In the genomic region with DNA sequence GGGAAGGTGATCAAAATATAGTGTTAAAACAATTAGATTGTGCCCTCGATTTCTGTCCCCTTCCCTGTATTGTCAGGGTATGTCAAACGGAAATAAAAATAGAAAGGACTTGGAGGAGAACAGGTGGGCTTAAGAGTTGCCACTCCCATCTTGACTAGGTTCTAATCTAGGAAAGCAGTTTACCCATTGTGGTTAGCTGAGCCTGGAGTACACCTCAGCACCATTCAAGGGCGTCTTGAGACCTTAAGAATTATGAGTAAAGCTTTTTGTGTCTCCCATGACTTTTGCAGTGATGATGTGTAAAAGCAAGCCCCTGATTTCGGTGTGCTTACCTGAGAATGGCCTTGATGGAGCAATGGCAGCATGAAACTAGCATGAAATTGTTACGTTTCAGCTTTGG, we compare ENCODE assay signal across 8 mouse cellular contexts. TPM values are rescaled to one million over a fixed set of nuclear protein-coding genes. Genes with fewer than 3 reads are reported as not detected.
DNase-seq lines count a peak whose midpoint lies in the region; ATAC-seq and TF ChIP-seq lines count a peak whose summit lies in the region.

No protein-coding gene starts in this region.

- H3K27me3 ChIP-seq in heart, embryonic 14.5 days (ENCODE audit: control insufficient read depth, insufficient read depth, low read length) = no peaks in the 10 kb centered on the region
- no peaks in the 10 kb centered on the region for H3K27me3 ChIP-seq in embryonic facial prominence, embryonic 11.5 days (ENCODE audit: control insufficient read depth, insufficient read depth, low read length)
- no peaks in the 10 kb centered on the region for H3K27me3 ChIP-seq in hindbrain, postnatal 0 days (ENCODE audit: insufficient read depth, low read length)
- H3K27me3 ChIP-seq in midbrain, embryonic 15.5 days (replicated peaks) = no peaks in the 10 kb centered on the region

- H3K4me1 ChIP-seq in heart, embryonic 14.5 days (ENCODE audit: control insufficient read depth in 2 of 2, insufficient read depth in 2 of 2, low read length in 2 of 2) = peaks cover 2 to 16% of the 10 kb centered on the region in 2 experiments; a peak in 3 of 4 replicates
- H3K4me1 ChIP-seq in embryonic facial prominence, embryonic 11.5 days (ENCODE audit: control insufficient read depth, insufficient read depth, low read length) = no peaks in the 10 kb centered on the region
- H3K4me1 ChIP-seq in hindbrain, postnatal 0 days (ENCODE audit: insufficient read depth, low read length) = peaks cover 4% of the 10 kb centered on the region; the same call in 1 of the 2 replicates
- peaks cover 24% of the 10 kb centered on the region for H3K4me1 ChIP-seq in midbrain, embryonic 15.5 days

- no peak for ATAC-seq in heart, embryonic 14.5 days (ENCODE audit: insufficient number of reproducible peaks, insufficient read depth, low FRiP score, low read depth)
- no peak for ATAC-seq in embryonic facial prominence, embryonic 11.5 days (replicated peaks; ENCODE audit: insufficient number of reproducible peaks, low FRiP score, low TSS enrichment, low read depth)
- ATAC-seq in hindbrain, postnatal 0 days = no peak
- no peak for ATAC-seq in midbrain, embryonic 15.5 days (replicated peaks)

- no peak overlapping the region; the same call in 1 of the 2 replicates for H3K9ac ChIP-seq in heart, embryonic 14.5 days (ENCODE audit: low read length)
- H3K9ac ChIP-seq in embryonic facial prominence, embryonic 11.5 days (replicated peaks; ENCODE audit: low read length) = no peak overlapping the region
- peak overlapping the region; percentile 97 for H3K9ac ChIP-seq in hindbrain, postnatal 0 days (replicated peaks; ENCODE audit: low read length)
- H3K9ac ChIP-seq in midbrain, embryonic 15.5 days = peak overlapping the region; percentile 77

- no peaks in the 10 kb centered on the region for H3K36me3 ChIP-seq in heart, embryonic 14.5 days (ENCODE audit: control insufficient read depth, insufficient read depth, low read length)
- no peaks in the 10 kb centered on the region for H3K36me3 ChIP-seq in embryonic facial prominence, embryonic 11.5 days (replicated peaks; ENCODE audit: control insufficient read depth, insufficient read depth, low read depth, low read length)
- H3K36me3 ChIP-seq in hindbrain, postnatal 0 days (ENCODE audit: insufficient read depth, low read length) = no peaks in the 10 kb centered on the region
- no peaks in the 10 kb centered on the region for H3K36me3 ChIP-seq in midbrain, embryonic 15.5 days (replicated peaks)

- H3K4me2 ChIP-seq in heart, embryonic 14.5 days (ENCODE audit: low read length) = peak overlapping the region; percentile 74
- H3K4me2 ChIP-seq in embryonic facial prominence, embryonic 11.5 days (ENCODE audit: low read depth, low read length) = no peak overlapping the region; the same call in 1 of the 2 replicates
- peak overlapping the region; percentile 78 for H3K4me2 ChIP-seq in hindbrain, postnatal 0 days (ENCODE audit: low read depth, low read length)
- H3K4me2 ChIP-seq in midbrain, embryonic 15.5 days = peak overlapping the region; percentile 77

- no peak for DNase-seq in heart, postnatal 36 days
- DNase-seq in embryonic facial prominence, embryonic 11.5 days (ENCODE audit: low spot score) = no peak
- DNase-seq in hindbrain, postnatal 0 days (ENCODE audit: low spot score) = peak; percentile 5
- no peak for DNase-seq in thymus, adult 18-20 months
- DNase-seq in left cerebral cortex, postnatal 4 days = no peak
- no peak for DNase-seq in adrenal gland, postnatal 36 days

- H3K9me3 ChIP-seq in heart, embryonic 14.5 days (ENCODE audit: control insufficient read depth, low read length) = no peaks in the 10 kb centered on the region
- H3K9me3 ChIP-seq in embryonic facial prominence, embryonic 11.5 days (replicated peaks; ENCODE audit: control insufficient read depth, low read length) = no peaks in the 10 kb centered on the region
- no peaks in the 10 kb centered on the region for H3K9me3 ChIP-seq in hindbrain, postnatal 0 days (ENCODE audit: low read length)
- no peaks in the 10 kb centered on the region for H3K9me3 ChIP-seq in midbrain, embryonic 15.5 days

- H3K27ac ChIP-seq in heart, embryonic 14.5 days (replicated peaks in 1 of 2; ENCODE audit: control insufficient read depth in 1 of 2, insufficient read depth in 1 of 2, low read depth in 2 of 2, low read length in 2 of 2) = no peak overlapping the region; a peak in 1 of 4 replicates
- H3K27ac ChIP-seq in embryonic facial prominence, embryonic 11.5 days (replicated peaks; ENCODE audit: low read depth, low read length) = no peak overlapping the region
- peak overlapping the region; percentile 100 for H3K27ac ChIP-seq in hindbrain, postnatal 0 days
- peak overlapping the region; percentile 99 for H3K27ac ChIP-seq in midbrain, embryonic 15.5 days

- TF ChIP-seq CTCF in hindbrain, postnatal 0 days (IDR thresholded peaks at IDR 0.05; ENCODE audit: low read depth) = no peak

- 65% methylated on average over 5 of the region's 5 CpGs for WGBS in heart, embryonic 14.5 days
- 79% methylated on average over 5 of the region's 5 CpGs for WGBS in embryonic facial prominence, embryonic 11.5 days
- 60% methylated on average over 5 of the region's 5 CpGs for WGBS in hindbrain, postnatal 0 days
- 67% methylated on average over 5 of the region's 5 CpGs for WGBS in midbrain, embryonic 15.5 days

- H3K4me3 ChIP-seq in heart, embryonic 14.5 days (ENCODE audit: control insufficient read depth in 1 of 2, insufficient read depth in 1 of 2, low read depth in 1 of 2, low read length in 2 of 2) = peak overlapping the region in 1 of 2 experiments; percentile 59; a peak in 2 of 4 replicates
- H3K4me3 ChIP-seq in embryonic facial prominence, embryonic 11.5 days (ENCODE audit: low read depth, low read length) = peak overlapping the region; percentile 64
- H3K4me3 ChIP-seq in hindbrain, postnatal 0 days (ENCODE audit: low read length) = peak overlapping the region; percentile 82
- peak overlapping the region; percentile 66 for H3K4me3 ChIP-seq in midbrain, embryonic 15.5 days

- intact Hi-C loops in heart, postnatal 36 days (cut with DNase I) = no loop called here
- intact Hi-C loops in left cerebral cortex, postnatal 4 days (cut with DNase I) = no loop called here

RNA-seq across cellular contexts. Expression of gene Pogz, which starts 1.7 kb away (rescaled TPM):
- polyA plus RNA-seq in heart, embryonic 14.5 days (2014; fragmentation: Nextera tagmentation; extraction: Ambion mirVana) = 12.8 and 14.5 TPM in 2 replicates
- 10 to 100 TPM; 18.7 to 21.5 TPM for total RNA-seq in heart, postnatal 36 days (2021)
- 20.1 and 21.5 TPM in 2 replicates for polyA plus RNA-seq in embryonic facial prominence, embryonic 11.5 days (2014; fragmentation: Nextera tagmentation; extraction: Ambion mirVana)
- total RNA-seq in hindbrain, postnatal 0 days (2014; rRNA removed) = 38.6 and 42.8 TPM in 2 replicates
- polyA plus RNA-seq in hindbrain, postnatal 0 days (2015; fragmentation: Nextera tagmentation; extraction: Ambion mirVana) = 13.8 and 16.8 TPM in 2 replicates
- 25.9 and 27.5 TPM in 2 replicates for polyA plus RNA-seq in midbrain, embryonic 15.5 days (2015; fragmentation: Nextera tagmentation; extraction: Ambion mirVana)
- 10 to 100 TPM; 97.9 to 99.7 TPM for total RNA-seq in left cerebral cortex, postnatal 4 days (2021)
- 10 to 100 TPM; 28.1 to 32.8 TPM for total RNA-seq in adrenal gland, postnatal 36 days (2021)

RNA-seq across cellular contexts. Expression of gene Psmb4, which starts 47.7 kb away (rescaled TPM):
- polyA plus RNA-seq in heart, embryonic 14.5 days (2014; fragmentation: Nextera tagmentation; extraction: Ambion mirVana) = 296 and 297 TPM in 2 replicates
- 100 to 1,000 TPM; 231 to 243 TPM for total RNA-seq in heart, postnatal 36 days (2021)
- polyA plus RNA-seq in embryonic facial prominence, embryonic 11.5 days (2014; fragmentation: Nextera tagmentation; extraction: Ambion mirVana) = 361 and 381 TPM in 2 replicates
- 288 and 314 TPM in 2 replicates for total RNA-seq in hindbrain, postnatal 0 days (2014; rRNA removed)
- polyA plus RNA-seq in hindbrain, postnatal 0 days (2015; fragmentation: Nextera tagmentation; extraction: Ambion mirVana) = 370 and 383 TPM in 2 replicates
- polyA plus RNA-seq in midbrain, embryonic 15.5 days (2015; fragmentation: Nextera tagmentation; extraction: Ambion mirVana) = 357 and 395 TPM in 2 replicates
- total RNA-seq in left cerebral cortex, postnatal 4 days (2021) = 100 to 1,000 TPM; 320 to 322 TPM
- 100 to 1,000 TPM; 338 to 350 TPM for total RNA-seq in adrenal gland, postnatal 36 days (2021)

RNA-seq across cellular contexts. Expression of gene Cgn, which starts 52.8 kb away (rescaled TPM):
- 0.78 and 1.1 TPM in 2 replicates for polyA plus RNA-seq in heart, embryonic 14.5 days (2014; fragmentation: Nextera tagmentation; extraction: Ambion mirVana)
- under 1 TPM; 0.35 to 0.83 TPM for total RNA-seq in heart, postnatal 36 days (2021)
- 3.3 and 4.5 TPM in 2 replicates for polyA plus RNA-seq in embryonic facial prominence, embryonic 11.5 days (2014; fragmentation: Nextera tagmentation; extraction: Ambion mirVana)
- 5.8 and 7.7 TPM in 2 replicates for total RNA-seq in hindbrain, postnatal 0 days (2014; rRNA removed)
- 9.8 and 10.3 TPM in 2 replicates for polyA plus RNA-seq in hindbrain, postnatal 0 days (2015; fragmentation: Nextera tagmentation; extraction: Ambion mirVana)
- polyA plus RNA-seq in midbrain, embryonic 15.5 days (2015; fragmentation: Nextera tagmentation; extraction: Ambion mirVana) = 11.6 and 13.7 TPM in 2 replicates
- 10 to 100 TPM; 17.1 to 17.9 TPM for total RNA-seq in left cerebral cortex, postnatal 4 days (2021)
- total RNA-seq in adrenal gland, postnatal 36 days (2021) = 1 to 10 TPM in 1 of 2 experiments, under 1 TPM in 1; 0.79 to 1.4 TPM

Comparison
In these comparisons a context has a peak if more than half of its experiments do, and no peak if none do; other contexts are left out.
1. H3K27ac ChIP-seq: peak in hindbrain, postnatal 0 days (single experiment) and midbrain, embryonic 15.5 days (single experiment); none in heart, embryonic 14.5 days (0 of 2) and embryonic facial prominence, embryonic 11.5 days (single experiment).
2. H3K9ac ChIP-seq: peak in hindbrain, postnatal 0 days (single experiment) and midbrain, embryonic 15.5 days (single experiment); none in heart, embryonic 14.5 days (single experiment) and embryonic facial prominence, embryonic 11.5 days (single experiment).